ENCODE assay signal across 8 mouse cellular contexts in genomic region chr2:128686921-128687557, GRCm38 (mm10). TPM values are rescaled to one million over a fixed set of nuclear protein-coding genes. Genes with fewer than 3 reads are reported as not detected.
DNase-seq lines count a peak whose midpoint lies in the region; ATAC-seq lines count a peak whose summit lies in the region.

Anapc1 (minus strand) TSS chr2:128687391.

- peak; percentile 93 for DNase-seq in CD4-positive helper T cell, adult 2 months (ENCODE audit: low read depth, low spot score)
- peak; percentile 87 for DNase-seq in brain, embryonic 18.5 days (ENCODE audit: low read depth, low spot score)
- peak; percentile 93 for DNase-seq in kidney, postnatal 10 days
- peak; percentile 77 to 83 for DNase-seq in natural killer cell, adult 2 months (ENCODE audit: low spot score in 2 of 2)

- peaks cover 36% of the 10 kb centered on the region for H3K36me3 ChIP-seq in heart, embryonic 13.5 days
- peaks cover 32% of the 10 kb centered on the region for H3K36me3 ChIP-seq in liver, embryonic 12.5 days
- H3K36me3 ChIP-seq in stomach, embryonic 15.5 days: peaks cover 12% of the 10 kb centered on the region

- H3K9me3 ChIP-seq in heart, embryonic 13.5 days: no peaks in the 10 kb centered on the region
- H3K9me3 ChIP-seq in liver, embryonic 12.5 days (replicated peaks): no peaks in the 10 kb centered on the region
- no peaks in the 10 kb centered on the region for H3K9me3 ChIP-seq in stomach, embryonic 15.5 days

- peak within 1 kb of the TSS; percentile 99 for H3K4me3 ChIP-seq in heart, embryonic 13.5 days
- peak within 1 kb of the TSS; percentile 95 for H3K4me3 ChIP-seq in liver, embryonic 12.5 days
- H3K4me3 ChIP-seq in stomach, embryonic 15.5 days (replicated peaks): peak within 1 kb of the TSS; percentile 92

- peak; percentile 99 for ATAC-seq in erythroid progenitor cell, adult 5-6 weeks (replicated peaks; ENCODE audit: low FRiP score, poor library complexity, severe bottlenecking)
- ATAC-seq in heart, embryonic 13.5 days (ENCODE audit: extremely low read depth, insufficient number of reproducible peaks, low FRiP score, low TSS enrichment): peak; percentile 87
- ATAC-seq in liver, embryonic 12.5 days: peak; percentile 96
- peak; percentile 98 for ATAC-seq in stomach, embryonic 15.5 days (ENCODE audit: insufficient read depth, low FRiP score, low read depth)

- no peaks in the 10 kb centered on the region for H3K27me3 ChIP-seq in heart, embryonic 13.5 days (replicated peaks)
- no peaks in the 10 kb centered on the region for H3K27me3 ChIP-seq in liver, embryonic 12.5 days (replicated peaks)
- H3K27me3 ChIP-seq in stomach, embryonic 15.5 days (replicated peaks): no peaks in the 10 kb centered on the region

- peak within 1 kb of the TSS; percentile 89 for H3K27ac ChIP-seq in heart, embryonic 13.5 days (replicated peaks)
- peak within 1 kb of the TSS; percentile 86 for H3K27ac ChIP-seq in liver, embryonic 12.5 days
- peak within 1 kb of the TSS; percentile 88 for H3K27ac ChIP-seq in stomach, embryonic 15.5 days

- peak within 1 kb of the TSS; percentile 99 for H3K9ac ChIP-seq in heart, embryonic 13.5 days
- peak within 1 kb of the TSS; percentile 96 for H3K9ac ChIP-seq in liver, embryonic 12.5 days
- H3K9ac ChIP-seq in stomach, embryonic 15.5 days: peak within 1 kb of the TSS; percentile 88

- H3K4me2 ChIP-seq in heart, embryonic 13.5 days: peak within 1 kb of the TSS; percentile 84
- peak within 1 kb of the TSS; percentile 75 for H3K4me2 ChIP-seq in liver, embryonic 12.5 days
- peak within 1 kb of the TSS; percentile 56 for H3K4me2 ChIP-seq in stomach, embryonic 15.5 days

- H3K4me1 ChIP-seq in heart, embryonic 13.5 days: peaks cover 21% of the 10 kb centered on the region
- H3K4me1 ChIP-seq in liver, embryonic 12.5 days: peaks cover 30% of the 10 kb centered on the region
- H3K4me1 ChIP-seq in stomach, embryonic 15.5 days: 0 out of 2 replicates have a peak, but pooled peaks cover 6% of the 10 kb centered on the region

- under 1% methylated on average over 58 of the region's 58 CpGs for WGBS in heart, embryonic 13.5 days
- under 1% methylated on average over 58 of the region's 58 CpGs for WGBS in liver, embryonic 12.5 days (ENCODE audit: insufficient replicate concordance)
- WGBS in stomach, embryonic 15.5 days: under 1% methylated on average over 56 of the region's 58 CpGs

RNA-seq across cellular contexts. Expression of gene Anapc1, which starts in this region (rescaled TPM):
- 74.6 and 88.4 TPM in 2 replicates for total RNA-seq in erythroid progenitor cell, adult 5-6 weeks (2015; ENCODE audit: low replicate concordance)
- 93.8 and 97.8 TPM in 2 replicates for total RNA-seq in erythroid progenitor cell, adult 5-6 weeks (2017; ENCODE audit: low replicate concordance)
- polyA plus RNA-seq in heart, embryonic 13.5 days (2015; fragmentation: Nextera tagmentation; extraction: Ambion mirVana): 38.8 and 42.9 TPM in 2 replicates
- 53.1 and 53.7 TPM in 2 replicates for polyA plus RNA-seq in liver, embryonic 12.5 days (2016; fragmentation: Nextera tagmentation; extraction: Ambion mirVana)
- 52.9 and 64.1 TPM in 2 replicates for polyA plus RNA-seq in stomach, embryonic 15.5 days (2015; fragmentation: Nextera tagmentation; extraction: Ambion mirVana)

Comparison
In these comparisons a context has a peak if more than half of its experiments do, and no peak if none do; other contexts are left out.
1. Peak in every context shown above with its lines: DNase-seq, ATAC-seq, H3K4me3 ChIP-seq and H3K27ac ChIP-seq.